Mouse (Mus musculus): ENCODE measurements around the gene Atp10b. TPM values are rescaled to one million over a fixed set of nuclear protein-coding genes. Genes with fewer than 3 reads are reported as not detected.

Gene Atp10b
- polyA plus RNA-seq, 1 experiment from 2014 or later, result 0.20 TPM

GRCm38 (mm10) chr11:43160188-43160942 is 10.7 kb downstream of the Atp10b start:
- no peaks in the 10 kb centered on the region for H3K4me1 ChIP-seq
- no peak overlapping the region for H3K9ac ChIP-seq (replicated peaks)
- H3K4me3 ChIP-seq, result no peak overlapping the region
- H3K36me3 ChIP-seq, result no peaks in the 10 kb centered on the region
- no peak overlapping the region for H3K4me2 ChIP-seq (replicated peaks)
- 74% methylated on average over 9 of the region's 9 CpGs for WGBS
- H3K27me3 ChIP-seq, result no peaks in the 10 kb centered on the region
- no peak overlapping the region for H3K27ac ChIP-seq (replicated peaks)
- H3K9me3 ChIP-seq, result no peaks in the 10 kb centered on the region
- ATAC-seq (ENCODE audit: low FRiP score, low read depth), result no peak

GRCm38 (mm10) chr11:43170601-43171000 is 20.9 kb downstream of the Atp10b start:
- Histone ChIP-seq H3K36me3 (no peaks in the 10 kb centered on the region), H3K27ac (replicated peaks) (no peak overlapping the region), H3K4me2 (replicated peaks) (no peak overlapping the region), H3K4me1 (no peaks in the 10 kb centered on the region), H3K9ac (replicated peaks) (no peak overlapping the region), H3K9me3 (no peaks in the 10 kb centered on the region), H3K27me3 (no peaks in the 10 kb centered on the region), H3K4me3 (no peak overlapping the region)
- ATAC-seq (ENCODE audit: low FRiP score, low read depth), result no peak
- 83% methylated on average over 2 of the region's 2 CpGs for WGBS

GRCm38 (mm10) chr11:43174359-43175116 is 24.9 kb downstream of the Atp10b start:
- Histone ChIP-seq H3K4me1 (no peaks in the 10 kb centered on the region), H3K4me2 (replicated peaks) (no peak overlapping the region), H3K27ac (replicated peaks) (no peak overlapping the region), H3K4me3 (no peak overlapping the region), H3K9ac (replicated peaks) (no peak overlapping the region), H3K36me3 (no peaks in the 10 kb centered on the region), H3K27me3 (no peaks in the 10 kb centered on the region), H3K9me3 (no peaks in the 10 kb centered on the region)
- no peak for ATAC-seq (ENCODE audit: low FRiP score, low read depth)
- 81% methylated on average over 6 of the region's 6 CpGs for WGBS

GRCm38 (mm10) chr11:43182401-43182800 is 32.7 kb downstream of the Atp10b start:
- H3K4me2 ChIP-seq (replicated peaks), result no peak overlapping the region
- H3K4me1 ChIP-seq, result no peaks in the 10 kb centered on the region
- no peak overlapping the region for H3K9ac ChIP-seq (replicated peaks)
- H3K4me3 ChIP-seq, result no peak overlapping the region
- H3K27me3 ChIP-seq, result no peaks in the 10 kb centered on the region
- no peak for ATAC-seq (ENCODE audit: low FRiP score, low read depth)
- 85% methylated on average over 2 of the region's 2 CpGs for WGBS
- no peaks in the 10 kb centered on the region for H3K36me3 ChIP-seq
- no peaks in the 10 kb centered on the region for H3K9me3 ChIP-seq
- no peak overlapping the region for H3K27ac ChIP-seq (replicated peaks)

- 78% methylated on average over 1 of the region's 1 CpGs for WGBS
- Histone ChIP-seq H3K4me1 (no peaks in the 10 kb centered on the region), H3K9me3 (no peaks in the 10 kb centered on the region), H3K4me3 (no peak overlapping the region), H3K36me3 (no peaks in the 10 kb centered on the region), H3K27me3 (no peaks in the 10 kb centered on the region), H3K27ac (replicated peaks) (no peak overlapping the region), H3K9ac (replicated peaks) (no peak overlapping the region), H3K4me2 (replicated peaks) (no peak overlapping the region)
- ATAC-seq (ENCODE audit: low FRiP score, low read depth), result no peak
Measured at GRCm38 (mm10) chr11:43182816-43183215, 33.1 kb downstream of the Atp10b start.

- Histone ChIP-seq H3K4me1 (no peaks in the 10 kb centered on the region), H3K4me2 (replicated peaks) (no peak overlapping the region), H3K27me3 (no peaks in the 10 kb centered on the region), H3K9ac (replicated peaks) (no peak overlapping the region), H3K36me3 (no peaks in the 10 kb centered on the region), H3K27ac (replicated peaks) (no peak overlapping the region), H3K4me3 (no peak overlapping the region), H3K9me3 (no peaks in the 10 kb centered on the region)
- ATAC-seq (ENCODE audit: low FRiP score, low read depth), result no peak
- WGBS, result 80% methylated on average over 4 of the region's 4 CpGs
Measured at GRCm38 (mm10) chr11:43183457-43183856, 33.8 kb downstream of the Atp10b start.

- Histone ChIP-seq H3K27me3 (no peaks in the 10 kb centered on the region), H3K9me3 (no peaks in the 10 kb centered on the region), H3K4me2 (replicated peaks) (no peak overlapping the region), H3K27ac (replicated peaks) (no peak overlapping the region), H3K4me3 (no peak overlapping the region), H3K36me3 (no peaks in the 10 kb centered on the region), H3K4me1 (no peaks in the 10 kb centered on the region), H3K9ac (replicated peaks) (no peak overlapping the region)
- WGBS, result 57% methylated on average over 6 of the region's 6 CpGs
- no peak for ATAC-seq (ENCODE audit: low FRiP score, low read depth)
Measured at GRCm38 (mm10) chr11:43186291-43186690, 36.6 kb downstream of the Atp10b start.

GRCm38 (mm10) chr11:43189817-43190593 is 40.3 kb downstream of the Atp10b start:
- H3K36me3 ChIP-seq, result no peaks in the 10 kb centered on the region
- H3K4me1 ChIP-seq, result no peaks in the 10 kb centered on the region
- no peak overlapping the region for H3K4me3 ChIP-seq
- H3K4me2 ChIP-seq (replicated peaks), result no peak overlapping the region
- WGBS, result 88% methylated on average over 3 of the region's 3 CpGs
- no peak for ATAC-seq (ENCODE audit: low FRiP score, low read depth)
- no peaks in the 10 kb centered on the region for H3K27me3 ChIP-seq
- no peaks in the 10 kb centered on the region for H3K9me3 ChIP-seq
- no peak overlapping the region for H3K9ac ChIP-seq (replicated peaks)
- no peak overlapping the region for H3K27ac ChIP-seq (replicated peaks)

- no peaks in the 10 kb centered on the region for H3K27me3 ChIP-seq
- H3K27ac ChIP-seq (replicated peaks), result no peak overlapping the region
- H3K36me3 ChIP-seq, result no peaks in the 10 kb centered on the region
- no peaks in the 10 kb centered on the region for H3K4me1 ChIP-seq
- ATAC-seq (ENCODE audit: low FRiP score, low read depth), result no peak
- H3K9me3 ChIP-seq, result no peaks in the 10 kb centered on the region
- no peak overlapping the region for H3K9ac ChIP-seq (replicated peaks)
- no peak overlapping the region for H3K4me3 ChIP-seq
- WGBS, result 82% methylated on average over 2 of the region's 2 CpGs
- H3K4me2 ChIP-seq (replicated peaks), result no peak overlapping the region
Measured at GRCm38 (mm10) chr11:43198811-43199210, 49.1 kb downstream of the Atp10b start.

- Histone ChIP-seq H3K9ac (replicated peaks) (no peak overlapping the region), H3K4me2 (replicated peaks) (no peak overlapping the region), H3K27ac (replicated peaks) (no peak overlapping the region), H3K4me3 (no peak overlapping the region), H3K27me3 (no peaks in the 10 kb centered on the region), H3K9me3 (no peaks in the 10 kb centered on the region), H3K4me1 (no peaks in the 10 kb centered on the region), H3K36me3 (no peaks in the 10 kb centered on the region)
- no peak for ATAC-seq (ENCODE audit: low FRiP score, low read depth)
Measured at GRCm38 (mm10) chr11:43199358-43199757, 49.7 kb downstream of the Atp10b start.

GRCm38 (mm10) chr11:43200089-43200488 is 50.4 kb downstream of the Atp10b start:
- WGBS, result 100% methylated on average over 2 of the region's 2 CpGs
- ATAC-seq (ENCODE audit: low FRiP score, low read depth), result no peak

GRCm38 (mm10) chr11:43203580-43203979 is 53.9 kb downstream of the Atp10b start:
- H3K4me1 ChIP-seq, result no peaks in the 10 kb centered on the region
- no peak overlapping the region for H3K27ac ChIP-seq (replicated peaks)
- no peaks in the 10 kb centered on the region for H3K27me3 ChIP-seq
- WGBS, result 68% methylated on average over 3 of the region's 3 CpGs
- no peak overlapping the region for H3K4me3 ChIP-seq
- H3K9ac ChIP-seq (replicated peaks), result no peak overlapping the region
- no peak overlapping the region for H3K4me2 ChIP-seq (replicated peaks)
- H3K36me3 ChIP-seq, result no peaks in the 10 kb centered on the region
- no peaks in the 10 kb centered on the region for H3K9me3 ChIP-seq
- no peak for ATAC-seq (ENCODE audit: low FRiP score, low read depth)

More at GRCm38 (mm10) chr11:43200089-43200488, 50.4 kb downstream of the Atp10b start:
- no peak overlapping the region for H3K9ac ChIP-seq (replicated peaks)
- no peaks in the 10 kb centered on the region for H3K4me1 ChIP-seq
- H3K4me3 ChIP-seq, result no peak overlapping the region
- H3K27me3 ChIP-seq, result no peaks in the 10 kb centered on the region
- no peaks in the 10 kb centered on the region for H3K9me3 ChIP-seq
- no peak overlapping the region for H3K4me2 ChIP-seq (replicated peaks)
- no peak overlapping the region for H3K27ac ChIP-seq (replicated peaks)
- no peaks in the 10 kb centered on the region for H3K36me3 ChIP-seq
